Mouse (Mus musculus) neural tube, embryonic 13.5 days (tissue): Measurements from ENCODE around the gene Flnb. TPM values are rescaled to one million over a fixed set of nuclear protein-coding genes. Genes with fewer than 3 reads are reported as not detected.

Experiments
- ATAC-seq: fragments of 200-750 bp; cut with Nextera tagmentation; 2 replicates; pipeline ENCODE4 v1.8.0; 2017; ENCODE audit warnings: low read depth, mild to moderate bottlenecking, moderate TSS enrichment, moderate library complexity
- H3K27ac ChIP-seq: fragments of 300-500 bp; sonication (generic); replicated peaks from 2 replicates; pipeline ENCODE4 v1.5.1; 2015; ENCODE audit warnings: moderate library complexity, mild to moderate bottlenecking, inconsistent platforms
- H3K27me3 ChIP-seq: fragments of 300-500 bp; sonication (generic); 2 replicates; pipeline ENCODE4 v1.6.1; 2015; ENCODE audit warnings: mild to moderate bottlenecking, inconsistent platforms
- H3K36me3 ChIP-seq: fragments of 300-500 bp; sonication (generic); 2 replicates; pipeline ENCODE4 v1.6.1; 2015; ENCODE audit warnings: mild to moderate bottlenecking, inconsistent platforms
- H3K4me1 ChIP-seq: fragments of 300-500 bp; sonication (generic); replicated peaks from 2 replicates; pipeline ENCODE4 v1.6.1; 2015; ENCODE audit warnings: inconsistent platforms
- H3K4me2 ChIP-seq: fragments of 300-500 bp; sonication (generic); 2 replicates; pipeline ENCODE4 v1.6.1; 2015; ENCODE audit warnings: inconsistent platforms, mild to moderate bottlenecking, moderate library complexity
- H3K4me3 ChIP-seq: fragments of 300-500 bp; sonication (generic); 2 replicates; pipeline ENCODE4 v1.5.1; 2015; ENCODE audit warnings: mild to moderate bottlenecking, inconsistent platforms
- H3K9ac ChIP-seq: fragments of 300-500 bp; sonication (generic); 2 replicates; pipeline ENCODE4 v1.6.1; 2015; ENCODE audit warnings: moderate library complexity, mild to moderate bottlenecking, inconsistent platforms
- H3K9me3 ChIP-seq: fragments of 300-500 bp; sonication (generic); 2 replicates; pipeline ENCODE4 v1.6.1; 2016; ENCODE audit warnings: inconsistent platforms
- WGBS: fragments of 180-500 bp; shearing (Covaris S2); methylation state at CpG from one replicate; pipeline ENCODE4 v1.1.7; 2015; 5-methylcytosine and 5-hydroxymethylcytosine counted together
- polyA plus RNA-seq: library from polyadenylated mRNA; unstranded; fragments of >200 nt; fragmentation: Nextera tagmentation; extraction: Ambion mirVana; gene quantifications from 2 replicates; pipeline ENCODE4 v1.2.1, GENCODE M21; 2015

Gene Flnb
- polyA plus RNA-seq, 1 experiment from 2014 or later = 8.2 TPM

DNA sequence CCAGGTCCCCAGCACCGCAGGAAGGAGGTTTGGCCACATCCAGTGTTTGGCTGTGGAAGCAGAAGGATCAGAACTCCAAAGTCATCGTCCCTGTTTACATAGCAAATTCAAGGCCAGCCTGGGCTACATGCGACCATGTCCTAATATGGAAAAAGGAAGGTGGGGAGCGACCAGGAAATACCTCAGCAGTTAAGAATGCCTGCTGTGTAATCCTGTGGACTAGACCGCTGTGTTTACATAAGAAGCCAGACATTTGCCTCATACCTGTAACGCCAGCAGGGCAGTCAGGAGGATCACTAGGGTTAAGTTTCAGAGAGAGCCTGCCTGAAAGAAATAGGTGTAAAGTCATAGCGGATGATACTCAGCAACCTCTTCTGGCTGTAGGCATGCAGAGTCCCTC lies 145.4 kb downstream of the Flnb start:
- no peak overlapping the region for H3K4me2 ChIP-seq
- WGBS = 72% methylated on average over 7 of the region's 7 CpGs
- H3K4me3 ChIP-seq = no peak overlapping the region
- no peaks in the 10 kb centered on the region for H3K9me3 ChIP-seq
- H3K9ac ChIP-seq = no peak overlapping the region
- H3K4me1 ChIP-seq = peaks cover 14% of the 10 kb centered on the region; the same call in 1 of the 2 replicates
- no peak overlapping the region for H3K27ac ChIP-seq
- no peak for ATAC-seq
- H3K27me3 ChIP-seq = no peaks in the 10 kb centered on the region
- no peaks in the 10 kb centered on the region for H3K36me3 ChIP-seq

DNA sequence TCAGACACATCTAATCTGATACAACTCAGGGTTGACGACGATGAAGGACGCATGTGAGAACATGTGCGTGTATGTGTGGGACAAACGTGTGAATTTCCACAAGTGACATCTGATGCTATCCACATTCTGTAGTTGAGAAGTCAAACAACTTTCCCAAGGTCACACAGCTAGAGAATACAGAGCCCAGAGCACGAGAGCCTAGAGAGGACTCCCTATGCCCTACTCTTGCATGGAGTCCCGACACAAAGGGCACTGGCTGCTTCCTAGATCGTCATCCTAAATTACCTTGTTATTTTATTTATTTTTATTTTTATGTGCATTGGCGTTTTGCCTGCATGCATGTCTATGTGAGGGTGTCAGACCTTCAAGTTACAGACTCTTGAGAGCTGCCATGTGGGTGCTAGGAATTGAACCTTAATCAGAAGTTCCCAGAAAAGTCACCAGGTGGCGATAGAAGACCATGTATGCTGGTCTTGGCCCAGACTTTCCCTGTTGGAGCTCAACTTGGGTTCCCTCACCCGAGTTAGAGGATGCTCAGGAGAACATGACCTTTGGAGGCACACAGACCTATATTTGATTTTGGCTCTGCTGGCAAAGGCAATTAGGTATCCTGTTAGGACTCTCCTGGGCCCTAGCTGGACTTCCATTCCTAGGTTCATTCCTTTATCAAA lies 146.6 kb downstream of the Flnb start:
- H3K36me3 ChIP-seq = no peaks in the 10 kb centered on the region

DNA sequence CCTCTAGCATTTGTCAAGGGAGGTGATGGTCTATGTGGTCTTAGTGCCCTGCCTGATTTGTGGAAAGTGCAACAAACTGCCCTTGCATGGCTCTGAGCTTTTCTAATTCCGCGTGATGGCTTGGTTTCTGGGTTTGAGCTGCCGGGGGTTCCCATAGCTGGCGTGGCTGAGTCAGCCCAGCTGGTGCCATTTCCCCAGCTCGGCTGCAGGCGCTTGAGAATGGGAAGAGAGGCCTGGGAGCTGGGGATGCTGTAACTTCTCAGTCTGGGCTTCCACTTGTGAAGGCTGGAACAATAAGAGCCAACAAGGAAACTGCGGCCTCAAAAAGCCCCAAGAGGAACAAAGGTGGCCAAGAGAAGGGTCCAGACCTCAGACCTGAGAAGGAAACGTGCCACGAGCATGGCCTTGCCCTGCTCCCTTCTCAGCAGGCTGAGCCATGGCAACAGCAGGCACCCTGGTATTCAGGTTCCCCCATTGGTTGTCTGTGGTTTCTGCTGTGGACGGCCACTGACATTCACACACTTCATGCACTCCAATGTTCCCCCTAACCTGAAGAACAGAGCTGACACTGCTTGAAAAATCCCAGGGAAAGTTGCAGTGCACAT lies 154.2 kb downstream of the Flnb start:
- Histone ChIP-seq H3K9me3 (no peaks in the 10 kb centered on the region), H3K4me2 (no peak overlapping the region), H3K9ac (no peak overlapping the region), H3K27me3 (no peaks in the 10 kb centered on the region), H3K4me1 (no peaks in the 10 kb centered on the region), H3K36me3 (no peaks in the 10 kb centered on the region), H3K4me3 (no peak overlapping the region), H3K27ac (no peak overlapping the region)
- ATAC-seq = no peak
- 72% methylated on average over 10 of the region's 10 CpGs for whole genome bisulfite sequencing

More for the DNA sequence above, 146.6 kb downstream of the Flnb start:
- Histone ChIP-seq H3K4me1 (peaks cover 14% of the 10 kb centered on the region; the same call in 1 of the 2 replicates), H3K9ac (no peak overlapping the region), H3K4me2 (no peak overlapping the region), H3K27ac (no peak overlapping the region), H3K4me3 (no peak overlapping the region), H3K27me3 (no peaks in the 10 kb centered on the region), H3K9me3 (no peaks in the 10 kb centered on the region)
- WGBS = 56% methylated on average over 11 of the region's 11 CpGs
- peak; percentile 81; the same call in 1 of the 2 replicates for ATAC-seq

DNA sequence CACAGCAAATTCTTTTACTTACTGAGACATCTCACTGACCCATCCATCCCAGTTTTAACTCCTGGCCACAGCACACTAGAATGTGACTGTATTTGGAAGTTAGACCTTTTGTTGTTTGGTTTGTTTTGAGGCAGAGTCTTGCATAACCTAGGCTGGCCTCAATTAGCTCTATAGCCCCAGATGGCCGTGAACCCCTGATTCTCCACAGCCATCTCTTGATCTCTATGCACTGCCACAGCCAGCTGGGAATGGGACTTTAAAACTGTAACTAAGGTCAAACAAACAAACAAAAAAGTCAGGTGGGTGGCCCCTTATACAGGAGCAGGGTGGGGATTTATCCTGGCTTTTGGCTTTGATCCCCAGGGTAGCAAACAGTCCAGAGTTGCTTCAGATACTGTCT lies 156.9 kb downstream of the Flnb start:
- Histone ChIP-seq H3K36me3 (no peaks in the 10 kb centered on the region), H3K27ac (no peak overlapping the region), H3K4me2 (no peak overlapping the region), H3K4me1 (no peaks in the 10 kb centered on the region), H3K4me3 (no peak overlapping the region), H3K9ac (no peak overlapping the region), H3K9me3 (no peaks in the 10 kb centered on the region), H3K27me3 (no peaks in the 10 kb centered on the region)
- no peak for ATAC-seq
- WGBS = 91% methylated on average over 1 of the region's 1 CpGs

DNA sequence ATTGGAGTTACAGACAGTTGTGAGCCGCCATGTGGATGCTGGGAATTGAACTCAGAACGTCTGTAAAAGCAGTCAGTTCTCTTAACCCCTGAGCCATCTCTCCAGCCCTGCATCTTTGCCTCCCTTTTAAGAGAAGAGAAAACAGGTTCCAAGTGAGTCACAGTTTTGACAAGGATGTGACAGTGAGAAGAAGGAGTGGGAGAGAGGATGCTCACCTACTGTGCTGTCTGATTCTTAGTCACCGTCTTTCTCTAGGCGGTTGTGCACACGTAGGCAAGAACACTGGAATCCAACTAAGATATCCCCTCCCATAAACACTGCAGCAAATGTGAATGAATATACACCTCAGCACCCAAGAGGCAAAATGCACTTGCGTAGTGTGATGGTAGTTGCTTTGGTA lies 157.4 kb downstream of the Flnb start:
- no peak overlapping the region for H3K27ac ChIP-seq
- H3K9ac ChIP-seq = no peak overlapping the region
- no peak for ATAC-seq
- no peak overlapping the region for H3K4me3 ChIP-seq
- 86% methylated on average over 6 of the region's 6 CpGs for WGBS
- H3K36me3 ChIP-seq = no peaks in the 10 kb centered on the region
- H3K4me2 ChIP-seq = no peak overlapping the region
- no peaks in the 10 kb centered on the region for H3K4me1 ChIP-seq
- H3K9me3 ChIP-seq = no peaks in the 10 kb centered on the region
- no peaks in the 10 kb centered on the region for H3K27me3 ChIP-seq

DNA sequence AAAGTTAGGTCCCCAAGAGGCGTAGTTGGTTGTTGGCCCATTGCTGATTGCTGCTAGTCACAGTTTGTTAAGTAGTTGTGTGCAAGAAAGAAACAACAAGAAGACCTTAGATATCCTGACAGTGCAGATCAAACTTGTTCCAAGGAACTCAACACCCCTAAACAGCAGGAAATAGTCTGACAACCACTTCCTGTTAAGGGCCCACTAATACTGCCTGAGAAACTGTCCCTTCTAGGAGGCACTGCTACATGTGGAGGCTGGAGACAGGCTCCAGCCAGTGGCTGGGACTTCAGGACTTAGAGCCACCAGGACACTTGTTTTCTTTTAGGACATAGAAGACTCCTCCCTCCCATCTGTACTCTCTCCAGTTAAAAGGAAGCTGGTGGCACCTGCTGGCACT lies 159.7 kb downstream of the Flnb start:
- 94% methylated on average over 1 of the region's 1 CpGs for WGBS
- ATAC-seq = no peak

DNA sequence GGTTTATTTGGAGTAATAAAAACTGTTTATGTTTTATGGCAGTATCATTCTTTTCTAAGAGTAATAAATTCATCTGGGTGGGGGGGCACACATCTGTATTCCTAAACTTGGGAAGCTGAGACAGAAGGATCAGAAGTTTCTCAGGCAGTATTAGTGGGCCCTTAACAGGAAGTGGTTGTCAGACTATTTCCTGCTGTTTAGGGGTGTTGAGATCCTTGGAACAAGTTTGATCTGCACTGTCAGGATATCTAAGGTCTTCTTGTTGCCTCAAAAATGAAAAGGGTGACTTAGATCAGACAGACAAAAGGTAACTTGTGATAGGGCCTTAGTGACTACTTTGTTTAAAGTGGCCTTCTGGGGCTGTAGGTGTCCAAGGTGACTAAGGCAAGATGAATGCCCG lies 160.4 kb downstream of the Flnb start:
- no peaks in the 10 kb centered on the region for H3K9me3 ChIP-seq
- no peak overlapping the region for H3K9ac ChIP-seq
- H3K27ac ChIP-seq = no peak overlapping the region
- H3K4me3 ChIP-seq = no peak overlapping the region
- no peaks in the 10 kb centered on the region for H3K4me1 ChIP-seq
- ATAC-seq = no peak
- no peaks in the 10 kb centered on the region for H3K36me3 ChIP-seq
- H3K27me3 ChIP-seq = no peaks in the 10 kb centered on the region
- 94% methylated on average over 1 of the region's 1 CpGs for WGBS
- H3K4me2 ChIP-seq = no peak overlapping the region

More for the DNA sequence above, 159.7 kb downstream of the Flnb start:
- Histone ChIP-seq H3K4me2 (no peak overlapping the region), H3K9ac (no peak overlapping the region), H3K4me3 (no peak overlapping the region), H3K27ac (no peak overlapping the region), H3K4me1 (no peaks in the 10 kb centered on the region), H3K27me3 (no peaks in the 10 kb centered on the region), H3K9me3 (no peaks in the 10 kb centered on the region), H3K36me3 (no peaks in the 10 kb centered on the region)

DNA sequence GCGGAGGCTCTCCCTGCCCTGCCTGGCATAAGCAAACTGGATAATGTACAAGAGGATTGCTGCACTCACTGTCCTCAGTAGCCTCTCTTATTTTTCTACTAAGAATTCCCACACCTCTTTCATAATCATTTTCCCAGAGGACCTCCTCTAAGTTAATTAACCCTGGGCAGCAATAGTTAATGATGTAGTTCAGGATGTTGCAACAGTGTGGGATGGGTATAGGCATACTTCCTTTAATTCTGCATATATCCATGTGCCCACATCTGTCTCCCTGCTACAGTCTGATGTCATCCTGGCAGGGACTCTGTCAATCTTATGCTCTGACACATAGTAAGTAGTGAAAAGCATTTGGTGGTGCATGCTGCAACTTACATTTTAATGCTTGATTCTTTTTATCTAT lies 163.5 kb downstream of the Flnb start:
- Histone ChIP-seq H3K4me1 (no peaks in the 10 kb centered on the region), H3K9me3 (no peaks in the 10 kb centered on the region), H3K4me2 (no peak overlapping the region), H3K36me3 (no peaks in the 10 kb centered on the region), H3K9ac (no peak overlapping the region), H3K4me3 (no peak overlapping the region), H3K27me3 (no peaks in the 10 kb centered on the region), H3K27ac (no peak overlapping the region)
- no peak for ATAC-seq
- WGBS = 97% methylated on average over 1 of the region's 1 CpGs

DNA sequence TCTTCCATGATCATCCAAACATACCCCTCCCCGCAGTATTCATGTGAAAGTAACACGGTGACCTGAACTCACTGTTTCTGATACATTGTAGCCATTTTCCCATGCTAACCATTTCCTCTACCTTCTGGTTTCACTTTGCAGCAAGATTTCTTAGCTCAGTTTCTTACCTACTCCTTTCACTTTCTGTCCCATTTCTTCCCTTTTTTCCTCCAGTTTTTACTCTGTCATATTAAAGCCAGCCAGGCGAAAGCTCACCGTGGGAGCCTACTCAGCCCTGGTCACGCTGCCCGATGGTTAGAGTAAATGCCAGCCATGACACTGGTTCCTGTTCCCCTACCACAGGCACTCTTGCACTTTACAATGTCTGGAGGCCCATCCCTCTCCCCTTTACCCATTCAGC lies 169.2 kb downstream of the Flnb start:
- 92% methylated on average over 6 of the region's 6 CpGs for WGBS
- no peak overlapping the region for H3K9ac ChIP-seq

DNA sequence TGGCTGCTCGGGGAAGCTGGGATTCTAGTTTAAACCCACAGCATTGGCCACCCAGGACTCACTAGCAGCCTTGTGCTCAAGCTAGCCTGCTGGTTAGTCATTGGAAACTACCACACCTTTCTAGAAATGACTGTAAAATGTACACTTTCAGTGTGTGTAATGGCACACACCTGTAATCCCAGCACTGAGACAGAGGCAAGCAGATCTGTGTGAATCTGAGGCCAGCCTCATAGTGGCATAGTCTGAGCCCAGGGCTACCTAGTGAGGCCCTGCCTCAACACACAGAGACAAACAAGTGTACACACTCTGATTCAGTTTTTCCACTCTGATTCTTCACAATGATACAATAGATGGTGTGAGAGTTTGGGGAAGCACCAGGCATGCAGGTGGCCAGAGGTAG lies 171.6 kb downstream of the Flnb start:
- Histone ChIP-seq H3K36me3 (no peaks in the 10 kb centered on the region), H3K27ac (no peak overlapping the region), H3K4me2 (no peak overlapping the region), H3K4me1 (no peaks in the 10 kb centered on the region), H3K27me3 (no peaks in the 10 kb centered on the region), H3K9me3 (no peaks in the 10 kb centered on the region), H3K4me3 (no peak overlapping the region), H3K9ac (no peak overlapping the region)
- WGBS = 63% methylated on average over 1 of the region's 1 CpGs
- ATAC-seq = no peak

More for the DNA sequence above, 169.2 kb downstream of the Flnb start:
- no peak for ATAC-seq
- Histone ChIP-seq H3K27me3 (no peaks in the 10 kb centered on the region), H3K4me3 (no peak overlapping the region), H3K4me2 (no peak overlapping the region), H3K4me1 (no peaks in the 10 kb centered on the region), H3K9me3 (no peaks in the 10 kb centered on the region), H3K27ac (no peak overlapping the region), H3K36me3 (no peaks in the 10 kb centered on the region)

DNA sequence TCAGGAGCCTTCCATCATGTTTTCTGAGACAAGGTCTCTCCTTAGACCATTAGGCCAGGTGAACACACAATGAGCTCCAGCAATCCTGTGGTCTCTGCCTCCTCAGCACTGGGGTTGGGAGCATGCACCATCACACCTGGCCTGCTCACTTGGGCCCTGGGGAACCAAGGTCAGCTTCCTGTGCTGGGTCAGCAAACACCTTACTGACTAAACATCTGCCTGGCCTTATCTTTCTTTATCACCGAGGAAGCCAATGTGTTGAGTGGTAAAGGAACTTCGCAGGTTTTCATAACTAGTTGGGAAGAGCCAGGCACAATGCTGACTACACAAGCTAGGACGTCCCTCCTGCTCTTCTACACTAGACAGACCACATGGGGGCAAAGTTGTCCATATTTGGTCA lies 172.2 kb downstream of the Flnb start:
- Histone ChIP-seq H3K27me3 (no peaks in the 10 kb centered on the region), H3K4me2 (no peak overlapping the region), H3K27ac (no peak overlapping the region), H3K9me3 (no peaks in the 10 kb centered on the region), H3K4me3 (no peak overlapping the region), H3K4me1 (no peaks in the 10 kb centered on the region), H3K9ac (no peak overlapping the region), H3K36me3 (no peaks in the 10 kb centered on the region)
- WGBS = 83% methylated on average over 3 of the region's 3 CpGs
- ATAC-seq = no peak

DNA sequence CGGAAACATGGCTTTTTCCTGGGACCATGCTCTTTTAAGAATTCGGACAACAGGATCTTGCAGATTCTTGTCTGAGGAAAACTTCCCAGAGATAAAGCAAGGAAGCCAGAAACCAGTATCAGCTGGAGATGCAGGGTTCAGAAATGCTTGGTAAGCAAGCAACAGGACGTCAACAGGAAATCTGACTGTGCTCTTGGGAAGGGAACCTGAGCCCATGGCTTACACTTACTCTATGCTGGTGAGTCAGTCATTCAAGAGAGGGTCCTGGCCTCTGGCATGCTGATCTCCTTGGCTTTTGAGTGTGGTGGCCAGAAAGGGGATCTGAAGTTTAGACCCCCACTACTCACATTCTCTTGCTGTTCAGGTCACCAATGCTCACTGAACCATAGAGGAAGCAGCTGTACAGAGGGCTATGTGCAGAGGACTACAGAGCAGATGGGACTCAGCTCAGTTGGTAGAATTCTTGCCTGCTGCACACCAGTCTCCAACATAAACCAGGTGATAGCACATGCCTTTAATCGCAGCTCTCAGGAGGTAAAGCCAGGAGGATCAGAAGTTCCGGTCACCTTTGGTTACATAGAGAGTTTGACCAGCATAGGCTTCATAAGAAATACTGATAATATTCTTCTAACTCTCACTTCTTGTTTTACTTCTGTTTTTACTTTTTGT lies 173.5 kb downstream of the Flnb start:
- Histone ChIP-seq H3K4me2 (no peak overlapping the region), H3K4me3 (no peak overlapping the region), H3K27me3 (0 out of 2 replicates have a peak, but pooled peaks cover 3% of the 10 kb centered on the region), H3K4me1 (no peaks in the 10 kb centered on the region), H3K36me3 (no peaks in the 10 kb centered on the region), H3K9ac (no peak overlapping the region), H3K27ac (no peak overlapping the region), H3K9me3 (no peaks in the 10 kb centered on the region)
- 80% methylated on average over 5 of the region's 5 CpGs for WGBS
- ATAC-seq = no peak
